Mouse (Mus musculus): Measurements from ENCODE around the gene Map3k5.

GRCm38 (mm10) chr10:20148773-20149120 is 214.5 kb downstream of the Map3k5 start:
- no peak for TF ChIP-seq CTCF (conservative IDR thresholded peaks at IDR 0.05; ENCODE audit: low read length)
- no peak for TF ChIP-seq NANOG (IDR thresholded peaks at IDR 0.05; ENCODE audit: borderline replicate concordance, low read length)
